Mouse (Mus musculus) liver, embryonic 14.5 days (tissue): ENCODE data around the gene Lrrc63. TPM values are rescaled to one million over a fixed set of nuclear protein-coding genes. Genes with fewer than 3 reads are reported as not detected.

Source experiments
- ATAC-seq: fragments of 200-750 bp; cut with Nextera tagmentation; 2 replicates; pipeline ENCODE4 v1.8.0; 2017; ENCODE audit warnings: moderate number of reproducible peaks, mild to moderate bottlenecking, moderate library complexity; ENCODE audit not compliant: insufficient read depth
- DNase-seq, 3 experiments: peaks; one replicate each; pipeline ENCODE4 v3.0.0-alpha.2; 2012 to 2013; ENCODE audit warnings: low read depth in 3 of 3, low spot score in 3 of 3
- H3K27ac ChIP-seq: fragments of 300-500 bp; sonication (generic); 2 replicates; pipeline ENCODE4 v1.5.1; 2014; ENCODE audit warnings: moderate library complexity, mild to moderate bottlenecking, control low read depth, inconsistent platforms
- H3K27me3 ChIP-seq: fragments of 300-500 bp; sonication (generic); 2 replicates; pipeline ENCODE4 v1.6.1; 2014; ENCODE audit warnings: mild to moderate bottlenecking, low read length, moderate library complexity; ENCODE audit not compliant: control insufficient read depth, insufficient read depth
- H3K36me3 ChIP-seq: fragments of 300-500 bp; sonication (generic); replicated peaks from 2 replicates; pipeline ENCODE4 v1.6.1; 2014; ENCODE audit warnings: low read depth; ENCODE audit not compliant: control insufficient read depth, insufficient read depth
- H3K4me1 ChIP-seq, 2 experiments: fragments of 200-500 bp in 1 of 2; fragments of 300-500 bp in 1 of 2; sonication (generic) in 1 of 2; replicated peaks; 2 replicates each; pipeline ENCODE4 v1.6.1; 2012 to 2014; ENCODE audit warnings: antibody characterized with exemption in 1 of 2, inconsistent platforms in 1 of 2, low read length in 1 of 2; ENCODE audit not compliant: control insufficient read depth in 2 of 2, insufficient read depth in 2 of 2
- H3K4me2 ChIP-seq: fragments of 300-500 bp; sonication (generic); 2 replicates; pipeline ENCODE4 v1.6.1; 2014; ENCODE audit warnings: low read depth, mild to moderate bottlenecking, control low read depth, moderate library complexity
- H3K4me3 ChIP-seq, 2 experiments: fragments of 200-500 bp in 1 of 2; fragments of 300-500 bp in 1 of 2; sonication (generic) in 1 of 2; 2 replicates each; pipeline ENCODE4 v1.5.1; 2012 to 2014; ENCODE audit warnings: low read depth in 2 of 2, low read length in 2 of 2, mild to moderate bottlenecking in 2 of 2, control low read depth in 1 of 2, inconsistent platforms in 1 of 2, moderate library complexity in 1 of 2; ENCODE audit not compliant: insufficient read depth in 1 of 2
- H3K9ac ChIP-seq: fragments of 300-500 bp; sonication (generic); replicated peaks from 2 replicates; pipeline ENCODE4 v1.6.1; 2014; ENCODE audit warnings: mild to moderate bottlenecking, control low read depth, moderate library complexity
- H3K9me3 ChIP-seq: fragments of 300-500 bp; sonication (generic); 2 replicates; pipeline ENCODE4 v1.6.1; 2016; ENCODE audit warnings: low read length, mixed read lengths; ENCODE audit not compliant: control insufficient read depth
- CTCF ChIP-seq: IDR thresholded peaks from 2 replicates; pipeline ENCODE4 v1.5.1; 2016; ENCODE audit warnings: antibody characterized with exemption, low read depth, control low read depth
- EP300 ChIP-seq: IDR thresholded peaks from 2 replicates; pipeline ENCODE4 v1.6.1; 2016; ENCODE audit warnings: antibody characterized with exemption, low read depth
- WGBS: fragments of 180-500 bp; shearing (Covaris S2); extraction: QIAGEN DNeasy Blood & Tissue Kit; methylation state at CpG from one replicate; pipeline ENCODE4 v1.1.7; 2014; ENCODE audit not compliant: insufficient replicate concordance; 5-methylcytosine and 5-hydroxymethylcytosine counted together
- polyA plus RNA-seq, 2 experiments: library from polyadenylated mRNA; depleted of rRNA in 1 of 2; stranded (reverse) in 1 of 2; unstranded in 1 of 2; fragments of >200 nt; fragmentation: Nextera tagmentation in 1 of 2; extraction: Ambion mirVana in 1 of 2; gene quantifications; 2 replicates each; pipeline versions ENCODE4 v1.2.1 to v1.2.3; 2012 to 2014

Gene Lrrc63
- polyA plus RNA-seq, 2 experiments: 0.01 to 0.10 TPM

- H3K4me2 ChIP-seq: peak overlapping the region; percentile 19
- H3K9ac ChIP-seq: 0 out of 2 replicates have a peak overlapping the region, but pooled peaks have one; percentile 10
- no peaks in the 10 kb centered on the region for H3K27me3 ChIP-seq
- no peaks in the 10 kb centered on the region for H3K36me3 ChIP-seq
- peak overlapping the region; percentile 11 for H3K27ac ChIP-seq
- peaks cover 19 to 37% of the 10 kb centered on the region in 2 experiments for H3K4me1 ChIP-seq
- DNase-seq (no peak), ATAC-seq (no peak)
- TF ChIP-seq EP300: no peak
- TF ChIP-seq CTCF: no peak
- peak overlapping the region in 1 of 2 experiments; percentile 20; a peak in 3 of 4 replicates for H3K4me3 ChIP-seq
- 45% methylated on average over 3 of the region's 3 CpGs for WGBS
- no peaks in the 10 kb centered on the region for H3K9me3 ChIP-seq
These were observed 46.7 kb upstream of the Lrrc63 start for GRCm38 (mm10) chr14:75177400-75177799.

GRCm38 (mm10) chr14:75176425-75177045 lies 45.9 kb upstream of the Lrrc63 start:
- DNase-seq (no peak), ATAC-seq (no peak)
- H3K9ac ChIP-seq: no peak overlapping the region

GRCm38 (mm10) chr14:75175781-75176180 lies 45.1 kb upstream of the Lrrc63 start:
- Histone ChIP-seq H3K9me3 (no peaks in the 10 kb centered on the region), H3K4me2 (no peak overlapping the region), H3K36me3 (no peaks in the 10 kb centered on the region), H3K4me1 (peaks cover 12 to 28% of the 10 kb centered on the region in 2 experiments), H3K4me3 (no peak overlapping the region), H3K27me3 (no peaks in the 10 kb centered on the region), H3K9ac (no peak overlapping the region), H3K27ac (no peak overlapping the region)
- 47% methylated on average over 7 of the region's 7 CpGs for WGBS
- TF ChIP-seq CTCF: no peak
- no peak for TF ChIP-seq EP300
- ATAC-seq: no peak
- DNase-seq: no peak

More at GRCm38 (mm10) chr14:75176425-75177045, 45.9 kb upstream of the Lrrc63 start:
- H3K27me3 ChIP-seq: no peaks in the 10 kb centered on the region
- TF ChIP-seq EP300: no peak
- TF ChIP-seq CTCF: no peak
- peak overlapping the region; percentile 20 to 47 for H3K4me3 ChIP-seq
- no peak overlapping the region for H3K27ac ChIP-seq
- no peak overlapping the region for H3K4me2 ChIP-seq
- H3K36me3 ChIP-seq: no peaks in the 10 kb centered on the region
- H3K4me1 ChIP-seq: peaks cover 15 to 32% of the 10 kb centered on the region in 2 experiments
- H3K9me3 ChIP-seq: no peaks in the 10 kb centered on the region
- 30% methylated on average over 4 of the region's 4 CpGs for WGBS

GRCm38 (mm10) chr14:75174731-75175555 lies 44.3 kb upstream of the Lrrc63 start:
- Histone ChIP-seq H3K9me3 (no peaks in the 10 kb centered on the region), H3K4me3 (no peak overlapping the region), H3K9ac (no peak overlapping the region), H3K4me2 (no peak overlapping the region), H3K36me3 (no peaks in the 10 kb centered on the region), H3K4me1 (peaks cover 5 to 23% of the 10 kb centered on the region in 2 experiments), H3K27ac (no peak overlapping the region), H3K27me3 (no peaks in the 10 kb centered on the region)
- TF ChIP-seq CTCF (no peak), EP300 (no peak)
- no peak for ATAC-seq
- DNase-seq: no peak
- 42% methylated on average over 9 of the region's 9 CpGs for WGBS

GRCm38 (mm10) chr14:75174296-75174695 lies 43.6 kb upstream of the Lrrc63 start:
- WGBS: 62% methylated on average over 8 of the region's 8 CpGs
- no peak overlapping the region for H3K4me3 ChIP-seq
- TF ChIP-seq EP300 (no peak), CTCF (no peak)
- no peaks in the 10 kb centered on the region for H3K9me3 ChIP-seq
- no peak for ATAC-seq
- no peak overlapping the region for H3K4me2 ChIP-seq
- peaks cover 0 to 17% of the 10 kb centered on the region in 2 experiments; a peak in 3 of 4 replicates for H3K4me1 ChIP-seq
- no peaks in the 10 kb centered on the region for H3K36me3 ChIP-seq
- DNase-seq: no peak
- H3K27ac ChIP-seq: no peak overlapping the region
- H3K9ac ChIP-seq: no peak overlapping the region
- no peaks in the 10 kb centered on the region for H3K27me3 ChIP-seq
